Mouse (Mus musculus) spleen, adult 12 weeks (tissue): ENCODE data around the gene Pigyl.
A peak's percentile ranks its signal among the peaks of the same experiment; 100 is the strongest.
"Not testable (repeated sequence)": the region's sequence is repeated elsewhere in the genome, so short reads cannot be mapped to it uniquely, and the experiment has no call there.

Source experiments
- DNase-seq: peaks from one replicate; pipeline ENCODE4 v3.0.0; 2022; ENCODE audit warnings: low spot score

The Pigyl gene

DNA sequence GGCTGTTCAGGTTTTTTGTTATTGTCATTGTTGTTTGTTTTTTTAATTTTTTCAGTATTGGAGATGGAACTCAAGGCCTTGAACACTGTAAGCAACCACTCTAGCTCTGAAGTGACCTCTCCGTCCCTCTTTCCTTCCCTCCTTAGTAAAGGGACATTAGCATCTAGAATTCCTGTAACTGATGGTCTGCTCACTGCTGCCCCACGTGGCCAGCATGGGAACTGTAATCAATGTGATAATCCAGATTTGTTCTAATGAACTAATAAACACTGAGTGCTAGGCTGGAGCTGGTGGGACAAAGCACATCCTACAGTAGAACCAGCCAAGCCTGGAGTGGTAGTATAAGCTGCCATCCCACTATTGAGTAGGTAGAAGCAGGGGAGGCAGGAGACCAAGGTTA lies 18.2 kb upstream of the Pigyl start:
- peak; percentile 49 for DNase-seq

DNA sequence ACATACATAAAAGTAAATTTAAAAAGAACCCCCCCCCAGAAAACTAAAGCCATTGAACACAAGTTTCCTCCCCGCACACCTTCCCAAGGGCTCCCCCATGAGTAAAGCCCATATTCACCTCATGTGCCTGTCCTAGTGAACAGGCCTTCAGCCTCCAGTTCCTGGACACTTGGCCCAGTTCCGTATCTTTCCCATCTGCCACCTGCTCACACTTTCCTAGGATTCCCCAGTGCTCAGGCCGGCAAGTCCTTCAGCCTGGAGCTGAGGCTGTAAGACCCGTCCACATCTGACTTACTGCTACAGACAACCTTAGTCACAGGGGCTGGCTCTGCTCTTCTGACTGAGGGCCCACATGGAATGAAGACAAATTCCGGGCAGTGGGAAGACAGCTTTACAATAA lies 16.9 kb upstream of the Pigyl start:
- DNase-seq: no peak

DNA sequence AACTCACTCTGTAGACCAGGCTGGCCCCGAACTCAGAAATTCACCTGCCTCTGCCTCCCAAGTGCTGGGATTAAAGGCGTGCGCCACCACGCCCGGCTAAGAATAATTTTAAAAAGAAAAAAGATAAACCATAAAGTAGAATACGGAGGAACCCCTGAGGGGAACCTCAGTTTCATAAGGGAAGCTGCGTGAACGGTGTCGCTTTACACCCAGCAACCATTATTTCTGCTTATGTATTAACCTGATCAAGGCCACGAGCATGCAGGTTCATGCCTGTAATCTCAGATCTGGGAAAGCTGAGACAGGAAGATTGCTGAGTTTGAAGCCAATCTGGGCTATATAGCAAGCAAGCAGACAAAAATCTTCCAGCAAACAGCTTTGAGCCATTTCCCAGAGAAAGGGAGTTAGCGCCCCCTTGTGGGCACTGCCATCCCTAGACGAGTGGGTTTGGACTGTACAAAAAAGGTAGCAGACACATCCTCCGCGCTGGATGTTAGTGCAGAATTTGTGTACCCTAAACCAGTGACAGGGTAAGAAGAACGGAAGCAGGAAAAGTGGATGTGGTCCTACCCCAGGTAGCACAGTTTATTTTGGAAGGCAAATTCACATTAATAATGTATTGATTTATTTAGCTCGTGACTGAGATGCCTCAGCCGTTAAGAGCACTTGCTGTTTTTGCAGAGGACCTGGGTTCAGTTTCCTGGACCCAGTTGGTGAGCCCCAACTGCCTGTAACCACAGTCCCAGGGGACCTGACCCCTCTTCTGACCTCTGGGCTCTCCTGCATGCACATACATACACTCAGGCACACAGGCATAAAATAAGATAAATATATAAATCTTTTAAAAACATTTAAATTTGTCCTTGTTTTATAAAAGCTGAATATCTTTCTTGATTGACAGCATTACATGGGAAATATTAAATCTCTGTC lies 13.3 kb upstream of the Pigyl start:
- peak; percentile 81 for DNase-seq

DNA sequence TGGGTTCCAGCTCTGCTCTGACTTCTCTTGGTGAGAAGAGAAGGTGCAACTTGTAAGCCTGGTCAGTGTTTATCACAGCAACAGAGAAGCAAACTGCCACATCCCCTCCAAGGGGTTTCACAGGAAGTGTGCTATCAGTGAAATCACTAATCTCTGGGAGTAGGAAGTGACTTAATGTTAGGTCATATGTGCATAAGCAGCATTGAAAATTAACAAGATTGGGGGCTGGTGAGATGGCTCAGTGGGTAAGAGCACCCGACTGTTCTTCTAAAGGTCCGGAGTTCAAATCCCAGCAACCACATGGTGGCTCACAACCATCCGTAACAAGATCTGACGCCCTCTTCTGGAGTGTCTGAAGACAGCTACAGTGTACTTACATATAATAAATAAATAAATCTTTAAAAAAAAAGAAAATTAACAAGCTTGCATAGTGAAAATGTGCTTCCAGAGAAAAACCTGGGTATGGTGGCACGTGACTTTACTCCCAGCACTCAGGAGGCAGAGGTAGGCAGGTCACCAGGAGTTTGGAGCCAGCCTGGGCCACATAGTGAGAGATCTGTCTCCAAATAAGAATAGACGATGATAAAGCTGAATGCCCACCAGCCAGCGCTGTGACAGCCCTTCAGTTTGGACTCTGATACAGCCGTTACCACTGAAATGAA lies 12.2 kb upstream of the Pigyl start:
- DNase-seq: no peak

DNA sequence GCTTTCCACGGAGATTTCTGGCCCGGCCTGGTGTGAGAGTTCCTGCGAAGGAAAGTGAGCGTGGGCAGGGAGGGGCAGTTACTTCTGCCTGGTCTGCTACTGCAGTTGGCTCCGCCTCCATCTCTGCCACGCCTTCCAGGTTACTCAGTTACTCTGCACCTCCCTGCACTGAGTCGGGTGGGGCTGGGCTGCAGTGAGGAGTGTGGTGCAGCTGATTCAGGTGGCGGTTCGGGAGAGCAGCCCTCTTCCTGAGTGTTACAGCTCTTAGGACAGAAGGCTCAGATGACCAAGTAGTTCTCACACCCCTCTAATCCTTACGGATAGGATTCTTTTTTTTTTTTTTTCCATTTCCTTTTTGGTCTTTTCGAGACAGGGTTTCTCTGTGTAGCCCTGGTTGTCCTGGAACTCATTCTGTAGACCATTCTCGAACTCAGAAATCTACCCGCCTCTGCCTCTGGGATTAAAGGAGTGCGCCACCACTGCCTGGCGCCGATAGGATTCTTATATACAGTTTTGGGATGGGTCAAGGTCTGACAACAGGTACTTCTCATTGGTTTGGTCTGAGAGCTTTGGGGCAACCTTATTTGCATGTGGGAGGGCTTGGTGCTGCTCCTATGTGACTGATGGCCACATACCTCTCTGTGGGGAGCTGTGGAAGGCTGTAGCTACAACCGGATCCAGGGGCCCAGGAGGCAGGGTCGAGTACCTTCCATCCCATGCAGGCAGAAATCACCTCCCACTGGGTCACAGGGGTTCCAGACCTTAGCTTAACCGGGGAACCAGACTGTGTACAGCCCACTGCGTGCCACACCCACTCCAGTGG lies 7.0 kb upstream of the Pigyl start:
- no peak for DNase-seq

DNA sequence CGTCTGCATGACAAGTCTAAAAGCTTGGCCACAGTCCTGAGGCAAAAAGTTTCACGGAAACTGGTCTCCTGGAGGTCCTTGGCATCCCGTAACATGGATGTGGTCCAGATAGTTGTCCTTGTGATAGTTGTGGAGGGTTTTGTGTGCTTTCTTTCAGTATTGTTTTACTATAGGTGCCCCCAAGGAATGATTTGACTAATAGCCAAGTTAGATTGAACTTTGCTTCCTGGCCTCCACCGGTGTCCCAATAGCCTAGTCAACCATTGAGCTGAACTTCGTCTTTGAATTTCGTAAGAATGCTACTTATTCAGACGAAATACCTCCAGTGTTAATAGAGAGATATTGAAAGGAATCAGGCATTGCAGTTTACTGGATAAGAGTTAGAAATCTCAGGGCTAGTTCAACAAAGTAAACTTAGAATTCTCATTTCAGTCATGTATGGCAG lies 6.4 kb upstream of the Pigyl start:
- DNase-seq: not testable (repeated sequence)

DNA sequence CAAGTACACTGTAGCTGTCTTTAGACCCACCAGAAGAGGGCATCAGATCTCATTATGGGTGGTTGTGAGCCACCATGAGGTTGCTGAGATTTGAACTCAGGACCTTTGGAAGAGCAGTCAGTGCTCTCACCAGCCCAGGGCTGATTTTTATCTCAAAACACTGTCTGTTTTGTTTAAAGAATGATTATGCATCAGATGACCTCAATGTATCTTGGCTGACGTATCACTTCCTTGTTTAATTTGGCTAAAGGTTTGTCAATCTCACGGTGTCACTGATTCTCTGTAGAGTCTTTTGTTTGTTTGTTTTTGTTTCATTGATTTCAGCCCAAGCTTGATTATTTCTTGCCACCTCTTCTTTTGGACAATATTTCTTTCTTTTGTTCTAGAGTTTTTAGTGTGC lies 5.7 kb upstream of the Pigyl start:
- no peak for DNase-seq

DNA sequence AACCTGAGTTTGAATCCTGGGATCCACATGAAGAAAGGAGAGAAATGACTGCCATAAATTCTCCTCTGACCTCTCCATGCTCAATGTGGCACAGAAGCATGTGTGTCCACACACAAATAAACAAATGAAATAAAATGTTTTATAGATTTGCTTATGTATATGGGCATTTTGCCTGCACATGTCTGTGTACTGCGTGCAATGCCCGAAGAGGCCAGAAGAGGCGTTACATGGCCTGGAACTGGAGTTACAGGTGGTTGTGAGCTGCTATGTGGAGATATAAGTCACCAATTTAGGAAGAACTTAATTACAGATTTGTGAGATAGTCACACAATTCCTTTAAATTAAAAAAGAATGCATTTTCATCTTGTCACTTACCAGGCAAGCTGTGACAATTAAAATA lies 2.8 kb upstream of the Pigyl start:
- no peak for DNase-seq

DNA sequence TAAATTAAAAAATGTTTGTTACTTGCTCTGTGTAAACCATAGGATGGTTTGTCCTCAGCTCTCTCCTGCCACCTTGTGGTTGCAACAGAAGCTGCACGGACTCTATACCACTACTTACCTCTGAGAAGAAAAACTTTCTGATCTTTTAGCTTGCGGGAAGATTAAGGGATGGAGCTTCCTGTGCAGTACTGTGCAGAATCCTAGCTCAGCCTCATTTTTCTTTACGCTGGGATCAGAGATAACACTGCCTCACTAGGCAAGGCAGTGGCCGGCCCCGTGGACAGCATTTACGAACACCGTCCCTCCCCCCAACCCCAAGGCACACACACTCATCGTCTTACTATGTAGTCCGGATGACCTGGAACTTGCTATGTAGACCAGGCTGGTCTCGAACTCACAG lies 1.0 kb upstream of the Pigyl start:
- peak; percentile 65 for DNase-seq

DNA sequence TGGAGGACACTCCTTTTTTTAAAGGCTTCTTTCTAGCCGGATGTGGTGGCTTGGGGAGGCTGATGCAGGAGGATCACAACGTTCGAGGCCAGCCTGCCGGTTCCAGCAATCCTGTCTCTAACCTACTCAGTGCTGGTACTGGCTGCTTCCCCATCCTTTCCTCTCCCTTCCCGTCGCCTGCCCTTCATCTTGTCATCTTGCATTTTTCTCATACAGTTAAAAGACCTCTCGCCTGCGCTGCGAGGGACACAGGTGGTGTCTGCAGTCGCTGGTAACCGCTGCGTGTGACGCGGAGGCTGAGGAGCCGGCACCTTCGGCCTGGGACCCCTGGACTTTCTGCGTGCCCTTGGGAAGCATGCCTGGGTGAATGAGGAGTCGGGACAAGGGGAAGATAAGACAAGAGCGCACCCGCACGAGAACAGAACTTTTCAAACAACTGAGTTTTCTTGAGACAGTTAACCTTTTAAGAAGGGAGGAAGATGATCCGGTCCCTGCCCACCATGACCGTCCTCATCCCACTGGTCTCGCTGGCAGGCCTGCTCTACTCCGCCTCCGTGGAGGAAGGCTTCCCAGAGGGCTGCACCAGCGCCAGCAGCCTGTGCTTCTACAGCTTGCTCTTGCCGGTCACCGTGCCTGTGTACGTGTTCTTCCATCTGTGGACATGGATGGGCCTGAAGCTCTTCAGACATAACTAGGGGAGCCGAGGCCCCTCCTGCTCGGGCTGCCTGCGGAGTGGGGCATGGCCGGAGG lies 1.0 kb downstream of the Pigyl start:
- no peak for DNase-seq

DNA sequence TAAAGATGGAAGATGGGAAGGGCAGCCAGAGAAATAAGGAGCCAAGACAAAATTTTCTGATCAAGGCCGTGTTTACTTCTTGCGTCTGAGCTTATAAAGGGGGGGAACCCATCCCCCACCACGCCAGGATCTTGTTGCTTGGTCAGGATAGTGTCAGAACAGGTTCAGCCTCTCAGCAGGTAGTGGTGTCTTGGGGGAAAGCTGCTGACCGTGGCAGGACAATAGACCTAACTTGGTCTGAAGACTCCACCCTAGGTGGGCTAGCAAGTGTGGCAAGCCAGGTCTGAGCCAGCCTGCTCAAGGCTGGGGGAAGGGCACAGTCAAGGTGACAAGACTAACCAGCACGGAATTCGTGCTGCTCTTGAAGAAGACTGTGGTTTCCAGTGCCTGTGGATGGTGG lies 4.7 kb downstream of the Pigyl start:
- DNase-seq: no peak

DNA sequence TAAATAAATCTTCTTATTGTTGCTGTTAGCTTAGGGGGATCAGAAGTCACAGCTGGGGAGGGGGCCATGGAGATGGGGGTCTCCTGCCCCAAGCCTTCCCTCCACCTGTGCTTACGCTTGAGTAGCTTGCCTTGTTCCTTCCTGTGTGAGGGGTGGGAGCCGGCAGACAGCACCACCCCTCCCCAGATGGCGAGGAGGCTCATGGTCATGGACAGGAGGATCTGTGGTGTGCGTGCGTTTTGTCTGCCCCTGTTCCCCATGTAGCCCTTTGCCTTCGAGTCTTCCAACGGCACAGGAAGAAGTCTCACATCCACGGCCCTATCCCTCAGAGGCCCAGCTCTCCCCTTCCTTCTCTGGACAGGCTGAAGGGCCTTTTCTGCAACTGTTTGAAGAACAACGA lies 5.7 kb downstream of the Pigyl start:
- no peak for DNase-seq

DNA sequence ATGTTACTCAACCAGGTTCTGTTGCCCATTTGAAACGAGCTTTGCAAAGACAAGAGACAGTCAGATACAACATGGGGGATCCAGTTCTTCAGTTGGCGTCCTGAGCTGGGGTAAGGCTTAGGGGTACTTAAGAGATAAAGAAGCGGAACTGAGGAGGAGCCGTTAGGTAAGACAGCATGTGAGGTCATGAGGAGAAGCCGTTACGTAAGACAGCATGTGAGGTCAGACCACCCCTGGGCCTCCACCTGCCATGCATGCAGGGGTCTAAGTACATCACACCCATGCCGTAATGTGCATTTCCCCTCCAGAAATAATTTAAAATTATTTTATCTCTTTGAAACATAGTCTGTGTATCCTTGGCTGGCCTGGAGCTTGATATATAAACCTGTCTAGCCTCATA lies 6.3 kb downstream of the Pigyl start:
- no peak for DNase-seq

DNA sequence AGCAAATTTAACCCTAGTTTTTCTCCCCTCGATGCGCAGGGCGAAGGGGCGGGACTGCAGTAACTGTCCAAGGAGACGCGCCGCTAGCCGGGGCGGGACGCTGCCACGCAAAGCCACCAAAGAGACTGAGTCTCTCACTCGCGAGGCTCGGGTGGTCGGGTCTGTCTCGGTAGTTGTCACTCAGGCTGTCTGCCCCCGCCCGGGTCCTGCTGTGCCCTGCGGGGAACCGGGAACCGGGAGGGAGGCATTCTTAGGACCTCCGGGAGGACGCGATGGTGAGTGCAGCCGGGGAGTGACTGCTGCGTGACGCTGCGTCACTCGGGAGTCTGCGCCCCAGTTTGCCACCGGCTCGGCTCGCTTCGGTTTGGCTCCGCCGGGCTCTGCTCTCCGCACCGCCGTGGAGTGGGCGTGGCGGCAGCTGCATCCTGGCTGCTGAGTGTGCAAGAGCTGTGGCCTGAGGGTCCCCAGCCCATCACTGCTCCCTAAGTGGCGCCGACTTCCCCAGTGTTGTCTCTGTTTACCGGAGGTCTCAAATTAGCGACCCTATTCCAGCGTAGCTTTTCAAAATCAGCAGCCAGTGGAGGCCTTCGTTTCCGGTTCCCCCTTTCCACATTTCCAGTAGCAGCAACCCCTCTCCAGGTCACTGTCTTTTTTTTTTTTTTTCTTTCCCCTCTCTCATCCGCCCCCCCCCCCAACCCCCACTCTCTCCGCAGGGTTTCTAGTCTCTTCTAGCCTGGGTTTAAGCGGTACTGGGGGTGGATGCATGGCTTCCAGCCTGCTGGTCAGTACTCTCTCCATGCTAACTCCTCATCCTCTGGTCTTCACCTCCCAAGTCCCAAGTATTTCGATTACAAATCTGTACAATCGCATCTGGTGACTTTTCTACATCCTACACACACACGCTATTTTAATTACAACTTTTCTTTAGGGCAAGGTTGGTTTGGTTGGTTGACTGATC lies 8.3 kb downstream of the Pigyl start:
- DNase-seq: peak; percentile 21

DNA sequence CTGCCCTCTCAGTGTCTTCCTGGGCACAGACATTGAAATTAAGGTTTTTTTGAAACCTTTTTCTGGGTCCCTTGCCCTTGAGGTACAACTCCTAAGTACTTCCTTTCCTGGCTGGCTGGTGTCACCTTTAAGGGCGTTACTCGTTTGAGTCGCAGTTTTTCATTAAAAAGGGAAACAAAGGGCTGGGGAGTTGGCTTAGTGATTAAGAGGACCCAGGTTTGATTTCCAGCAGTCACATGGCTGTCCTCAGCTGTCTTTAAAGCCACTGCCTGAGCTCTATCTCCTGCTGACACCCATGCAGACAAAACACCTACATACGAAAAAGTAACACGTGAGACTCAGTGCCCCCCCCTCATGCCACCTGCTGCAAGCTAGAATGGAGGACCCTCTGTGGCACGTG lies 9.3 kb downstream of the Pigyl start:
- DNase-seq: no peak

DNA sequence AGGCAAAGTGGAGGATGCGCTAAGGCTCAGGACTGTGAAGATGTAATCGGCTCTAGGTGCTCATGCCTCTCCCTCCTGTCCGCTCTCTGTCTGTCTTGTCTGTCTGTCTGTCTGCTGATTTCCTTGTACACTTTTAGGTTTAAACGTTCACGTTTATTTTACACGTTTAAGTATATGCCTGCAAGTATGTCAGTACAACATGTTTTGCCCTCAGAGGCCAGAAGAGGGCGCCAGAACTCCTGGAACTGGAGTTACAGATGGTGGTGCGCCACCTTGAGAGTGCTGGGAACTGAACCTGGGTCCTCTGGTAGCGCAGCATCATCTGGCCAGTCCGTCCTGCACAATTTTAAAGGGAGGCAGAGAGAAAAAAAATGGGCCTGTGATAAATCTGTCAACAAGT lies 10.0 kb downstream of the Pigyl start:
- no peak for DNase-seq

DNA sequence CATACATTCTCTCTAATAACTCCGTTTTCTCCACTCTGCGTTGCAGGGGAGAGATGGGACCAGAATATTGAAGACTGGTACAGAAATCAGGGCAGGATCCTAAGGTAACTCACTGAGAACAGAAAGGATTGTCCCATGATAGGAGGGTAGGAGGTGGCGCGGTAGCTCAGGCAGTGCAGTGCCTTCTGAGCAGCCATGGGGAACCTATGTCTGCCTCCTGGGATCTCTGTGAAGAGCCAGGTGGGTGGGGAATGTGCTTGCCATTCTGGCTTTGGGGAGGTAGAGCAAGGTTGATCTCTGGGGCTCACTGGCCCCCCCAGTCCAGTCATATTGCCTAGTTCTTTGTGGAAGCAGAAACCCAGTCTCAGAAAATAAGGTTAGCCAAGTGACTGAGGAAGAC lies 11.1 kb downstream of the Pigyl start:
- DNase-seq: no peak

DNA sequence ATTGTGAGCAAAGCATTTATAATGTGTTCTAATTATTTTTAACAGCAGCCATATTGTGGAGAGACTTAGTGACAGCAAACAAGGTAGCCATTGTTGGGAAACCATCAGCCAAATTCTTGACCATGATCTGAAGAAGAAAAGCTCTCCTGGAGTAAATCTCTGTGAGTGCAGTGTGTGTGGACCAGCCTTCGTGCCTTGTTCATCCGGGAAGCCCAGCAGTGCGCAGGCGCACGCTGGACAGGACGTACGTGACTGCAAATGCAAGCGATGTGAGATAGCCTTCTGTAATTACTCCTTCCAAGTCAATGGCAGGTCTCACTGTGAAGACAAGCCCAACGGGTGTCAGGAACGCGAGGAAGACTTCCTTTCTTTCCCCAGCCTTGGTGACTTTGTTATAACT lies 12.7 kb downstream of the Pigyl start:
- no peak for DNase-seq

DNA sequence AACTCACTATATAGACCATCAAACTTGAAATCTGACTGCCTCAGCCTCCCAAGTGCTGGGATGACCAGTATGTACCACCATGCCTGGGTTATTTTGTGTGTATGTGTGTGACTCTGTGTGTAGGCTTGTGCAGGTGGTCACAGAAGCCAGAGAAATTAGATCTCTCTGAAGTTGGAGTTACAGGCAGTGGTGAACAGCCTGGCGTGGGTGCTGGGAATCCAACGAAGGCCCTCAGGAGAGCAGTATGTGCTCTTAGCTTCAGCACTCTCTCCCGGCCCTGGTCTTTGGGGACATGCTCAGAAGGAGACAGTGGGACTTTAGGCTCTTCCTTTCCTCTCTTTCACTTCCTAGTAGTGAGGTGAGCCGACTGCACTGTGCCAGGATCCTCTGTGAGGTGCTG lies 15.7 kb downstream of the Pigyl start:
- DNase-seq: no peak

DNA sequence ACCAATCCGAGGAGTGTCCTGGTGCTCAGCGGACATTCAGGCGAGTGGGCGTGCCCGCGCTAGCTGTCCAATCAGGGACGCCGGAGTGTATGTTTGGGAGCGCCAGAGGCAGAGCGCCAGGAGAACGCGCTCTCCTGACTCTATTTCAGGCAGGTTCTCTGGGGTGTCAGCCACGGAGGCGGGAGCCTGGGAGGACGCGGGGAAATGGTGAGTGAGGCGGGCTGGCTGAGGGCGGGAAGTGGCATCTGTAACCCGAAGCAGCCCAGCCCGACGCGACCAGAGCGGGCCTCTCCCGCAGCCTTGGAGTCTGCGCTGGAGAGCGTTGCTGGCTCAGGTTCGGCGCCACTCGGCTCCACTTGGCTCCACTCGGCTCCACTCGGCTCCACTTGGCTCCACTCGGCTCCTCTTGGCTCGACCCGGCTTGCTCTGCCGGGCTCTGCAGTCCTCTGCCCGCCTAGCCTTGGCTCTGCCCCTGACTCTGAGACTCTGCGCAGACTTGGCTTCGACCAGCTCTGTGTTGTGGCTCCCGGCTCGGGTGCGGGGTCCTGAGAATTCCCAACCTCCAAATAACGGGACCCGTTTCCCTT lies 31.5 kb downstream of the Pigyl start, which contains the start of gene Zfp872:
Zfp872 (plus strand) TSS at position 66 of the 587 bp plus-strand sequence.
- DNase-seq: no peak
